Mouse (Mus musculus) spleen, adult 2 months (tissue): ENCODE data around the gene Hs3st3a1. TPM values are rescaled to one million over a fixed set of nuclear protein-coding genes. Genes with fewer than 3 reads are reported as not detected.

Source experiments
- DNase-seq, 2 experiments: peaks; one replicate each; pipeline versions ENCODE4 v3.0.0 to v3.0.0-alpha.2; 2012 to 2021; ENCODE audit warnings: low spot score in 2 of 2, low read depth in 1 of 2
- H3K27ac ChIP-seq: fragments of 200-500 bp; 2 replicates; pipeline ENCODE4 v1.5.1; 2012; ENCODE audit warnings: low read length, inconsistent platforms; ENCODE audit not compliant: insufficient read depth
- H3K27me3 ChIP-seq: fragments of 200-500 bp; 2 replicates; pipeline ENCODE4 v1.6.1; 2012; ENCODE audit warnings: mild to moderate bottlenecking, moderate library complexity, low read length, inconsistent platforms; ENCODE audit not compliant: control insufficient read depth, insufficient read depth
- H3K36me3 ChIP-seq: fragments of 200-500 bp; 2 replicates; pipeline ENCODE4 v1.6.1; 2012; ENCODE audit warnings: mild to moderate bottlenecking, low read length, inconsistent platforms; ENCODE audit not compliant: control insufficient read depth, insufficient read depth
- H3K4me1 ChIP-seq: fragments of 200-500 bp; 2 replicates; pipeline ENCODE4 v1.6.1; 2011; ENCODE audit warnings: inconsistent platforms; ENCODE audit not compliant: control insufficient read depth, insufficient read depth, insufficient read length
- H3K4me3 ChIP-seq: fragments of 200-500 bp; 2 replicates; pipeline ENCODE4 v1.5.1; 2011; ENCODE audit warnings: mild to moderate bottlenecking, inconsistent platforms; ENCODE audit not compliant: insufficient read depth, insufficient read length; ENCODE audit errors: extremely low read depth
- CTCF ChIP-seq: fragments of 200-500 bp; IDR thresholded peaks from 2 replicates; pipeline ENCODE4 v1.5.1; 2011; ENCODE audit warnings: mild to moderate bottlenecking, inconsistent platforms; ENCODE audit not compliant: insufficient read depth, insufficient read length, insufficient replicate concordance; ENCODE audit errors: extremely low read depth
- POLR2A ChIP-seq: fragments of 200-500 bp; IDR thresholded peaks from 2 replicates; pipeline ENCODE4 v1.6.1; 2011; ENCODE audit warnings: low read depth, low read length, inconsistent platforms
- WGBS: fragments of 180-500 bp; shearing (Covaris S2); methylation state at CpG from one replicate; pipeline ENCODE4 v1.1.7; 2018; 5-methylcytosine and 5-hydroxymethylcytosine counted together
- polyA plus RNA-seq: library from polyadenylated mRNA; depleted of rRNA; stranded (reverse); fragments of >200 nt; gene quantifications from 2 replicates; pipeline ENCODE4 v1.2.3, GENCODE M21; 2012

The Hs3st3a1 gene
- polyA plus RNA-seq, 1 experiment, result 3.8 TPM

- no peaks in the 10 kb centered on the region for H3K27me3 ChIP-seq
- H3K4me3 ChIP-seq, result no peak overlapping the region
- TF ChIP-seq CTCF (no peak), POLR2A (no peak)
- no peaks in the 10 kb centered on the region for H3K4me1 ChIP-seq
- 69% methylated on average over 3 of the region's 3 CpGs for WGBS
- no peaks in the 10 kb centered on the region for H3K36me3 ChIP-seq
- no peak overlapping the region for H3K27ac ChIP-seq
- DNase-seq, result no peak
These were observed 46.3 kb downstream of the Hs3st3a1 start for GRCm38 (mm10) chr11:64481445-64481844.

DNA sequence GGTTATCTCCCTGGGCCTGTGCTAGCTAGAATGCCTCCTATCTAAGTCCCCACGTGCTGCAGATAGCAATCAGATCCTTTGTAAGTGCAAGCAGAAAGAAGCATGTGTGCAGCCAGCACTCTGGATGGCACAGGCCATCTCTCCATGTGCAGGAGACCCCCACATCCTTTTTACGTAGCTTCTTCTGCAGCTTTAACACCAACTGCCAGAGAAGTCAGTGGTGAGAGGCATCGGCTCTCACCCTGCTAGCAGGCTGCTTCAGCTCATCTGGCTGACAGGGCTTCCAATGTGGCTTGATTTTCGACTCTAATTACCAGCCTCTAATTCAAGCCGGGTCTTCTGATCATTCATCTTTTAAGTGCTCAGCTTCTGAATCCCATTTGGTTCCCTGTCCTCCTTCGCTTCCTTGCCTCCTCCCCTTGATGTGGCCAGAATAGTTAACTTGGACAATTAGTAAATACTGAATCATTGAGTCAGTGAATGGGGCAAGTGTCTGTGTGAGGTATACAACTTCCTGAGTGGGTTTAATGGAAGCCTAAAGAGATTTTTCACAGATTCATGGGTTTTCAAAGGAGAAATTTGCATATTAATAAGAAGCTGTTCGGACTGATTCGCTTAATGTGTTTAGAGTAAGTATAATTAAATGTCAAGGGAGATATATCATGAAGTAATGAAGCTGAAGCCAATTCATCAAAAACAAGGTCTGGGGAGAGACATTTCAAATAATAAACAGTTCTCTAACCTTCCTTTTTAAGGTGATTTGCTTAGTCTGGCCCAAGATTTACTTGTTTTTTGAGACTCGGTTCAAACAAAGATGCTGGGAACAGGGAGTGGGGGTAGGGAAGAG lies 54.7 kb downstream of the Hs3st3a1 start:
- Histone ChIP-seq H3K27me3 (no peaks in the 10 kb centered on the region), H3K27ac (no peak overlapping the region), H3K36me3 (no peaks in the 10 kb centered on the region), H3K4me1 (no peaks in the 10 kb centered on the region), H3K4me3 (no peak overlapping the region)
- no peak for DNase-seq
- TF ChIP-seq CTCF, result no peak
- no peak for TF ChIP-seq POLR2A
- WGBS, result 76% methylated on average over 9 of the region's 9 CpGs

GRCm38 (mm10) chr11:64494448-64494847 lies 59.3 kb downstream of the Hs3st3a1 start:
- no peaks in the 10 kb centered on the region for H3K36me3 ChIP-seq
- no peak overlapping the region for H3K27ac ChIP-seq
- WGBS, result 87% methylated on average over 2 of the region's 2 CpGs
- no peaks in the 10 kb centered on the region for H3K27me3 ChIP-seq
- no peak for TF ChIP-seq POLR2A
- no peak for TF ChIP-seq CTCF
- no peaks in the 10 kb centered on the region; the same call in 1 of the 2 replicates for H3K4me1 ChIP-seq
- no peak overlapping the region for H3K4me3 ChIP-seq
- DNase-seq, result no peak

DNA sequence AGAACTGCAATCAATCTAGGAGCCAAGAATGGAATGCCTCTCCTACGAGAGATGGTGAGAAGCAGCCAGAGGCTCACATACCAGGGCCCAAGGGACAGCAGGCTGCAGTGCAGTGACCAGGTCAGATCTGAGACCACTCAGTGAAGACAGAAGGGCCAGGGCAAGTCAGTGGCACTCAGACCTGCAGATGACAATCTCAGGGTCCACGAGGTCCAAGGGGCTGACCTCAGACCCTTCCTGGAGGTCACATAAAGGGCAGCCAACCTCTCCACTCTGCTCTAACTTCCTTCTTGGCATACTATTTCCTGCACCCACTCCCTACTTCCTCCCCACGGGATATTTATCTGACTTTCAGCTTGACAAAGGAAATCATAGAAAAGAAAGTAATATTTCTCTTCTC lies 60.8 kb downstream of the Hs3st3a1 start:
- Histone ChIP-seq H3K4me3 (no peak overlapping the region), H3K36me3 (no peaks in the 10 kb centered on the region), H3K4me1 (no peaks in the 10 kb centered on the region; the same call in 1 of the 2 replicates), H3K27me3 (no peaks in the 10 kb centered on the region), H3K27ac (no peak overlapping the region; the same call in 1 of the 2 replicates)
- WGBS, result 23% methylated on average over 3 of the region's 3 CpGs
- DNase-seq, result no peak
- no peak for TF ChIP-seq CTCF
- no peak for TF ChIP-seq POLR2A

GRCm38 (mm10) chr11:64496677-64497076 lies 61.5 kb downstream of the Hs3st3a1 start:
- TF ChIP-seq POLR2A (no peak), CTCF (no peak)
- WGBS, result under 1% methylated on average over 3 of the region's 3 CpGs
- no peaks in the 10 kb centered on the region; the same call in 1 of the 2 replicates for H3K4me1 ChIP-seq
- no peaks in the 10 kb centered on the region for H3K36me3 ChIP-seq
- no peak for DNase-seq
- H3K27ac ChIP-seq, result no peak overlapping the region
- H3K27me3 ChIP-seq, result no peaks in the 10 kb centered on the region
- H3K4me3 ChIP-seq, result no peak overlapping the region

DNA sequence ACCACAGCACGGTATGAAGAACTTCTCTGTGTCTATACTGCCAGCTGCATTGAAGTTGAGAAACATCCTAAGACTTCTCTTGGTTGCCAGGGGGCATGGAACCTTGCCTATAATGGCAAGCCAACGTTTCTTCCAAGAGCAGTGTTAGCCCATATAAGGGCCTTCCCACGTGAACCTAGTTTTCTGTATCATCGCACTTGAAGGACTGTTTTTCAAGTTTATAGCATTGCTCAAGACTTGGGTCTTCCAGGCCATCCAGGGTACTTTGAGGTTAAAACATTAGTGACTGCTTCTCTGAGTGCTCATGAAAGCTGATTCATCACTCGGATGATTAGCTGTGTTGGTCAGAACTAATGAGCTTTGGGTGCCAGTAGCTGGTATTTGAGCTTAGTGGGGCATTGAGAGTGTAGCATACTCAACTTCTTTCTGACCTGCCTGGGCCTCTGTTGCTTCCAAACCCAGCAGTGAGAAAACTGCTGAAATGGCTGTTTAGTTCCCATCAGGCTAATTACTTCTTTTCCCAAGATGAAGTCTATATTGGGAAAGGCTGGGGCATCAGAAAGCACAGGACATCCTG lies 65.5 kb downstream of the Hs3st3a1 start:
- WGBS, result 84% methylated on average over 5 of the region's 5 CpGs
- H3K4me1 ChIP-seq, result no peaks in the 10 kb centered on the region; the same call in 1 of the 2 replicates
- TF ChIP-seq POLR2A (no peak), CTCF (no peak)
- H3K27ac ChIP-seq, result no peak overlapping the region
- no peaks in the 10 kb centered on the region for H3K36me3 ChIP-seq
- H3K27me3 ChIP-seq, result no peaks in the 10 kb centered on the region
- DNase-seq, result no peak
- no peak overlapping the region for H3K4me3 ChIP-seq

DNA sequence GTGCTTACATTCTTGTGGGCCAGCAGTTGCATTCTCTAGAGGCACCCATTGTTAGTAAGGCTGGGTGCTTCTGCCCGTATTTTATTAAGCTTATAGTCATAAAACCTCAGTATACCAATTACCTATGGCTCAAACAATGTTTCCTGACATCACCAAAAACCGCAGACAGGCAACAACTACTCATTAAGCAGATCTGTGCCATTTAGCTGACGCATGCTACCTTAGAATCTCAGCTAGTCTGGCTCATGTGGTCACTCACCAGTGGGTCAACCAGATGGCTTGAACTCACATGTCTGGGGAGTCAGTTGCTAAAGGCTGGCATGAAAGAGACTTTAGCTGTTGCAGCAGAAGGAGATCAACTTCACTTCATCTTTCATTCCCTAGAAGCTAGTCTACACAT lies 67.9 kb downstream of the Hs3st3a1 start:
- 81% methylated on average over 3 of the region's 3 CpGs for WGBS
- no peaks in the 10 kb centered on the region for H3K4me1 ChIP-seq
- no peak overlapping the region for H3K27ac ChIP-seq
- no peak for DNase-seq
- H3K27me3 ChIP-seq, result no peaks in the 10 kb centered on the region
- H3K4me3 ChIP-seq, result no peak overlapping the region
- no peaks in the 10 kb centered on the region for H3K36me3 ChIP-seq
- TF ChIP-seq POLR2A (no peak), CTCF (no peak)
